Mouse (Mus musculus): ENCODE data around the gene Plxnb1. TPM values are rescaled to one million over a fixed set of nuclear protein-coding genes. Genes with fewer than 3 reads are reported as not detected.
A peak's percentile ranks its signal among the peaks of the same experiment; 100 is the strongest.

Plxnb1 gene
- polyA plus RNA-seq, 1 experiment from 2014 or later: 6.3 TPM

- Histone ChIP-seq H3K27ac (ENCODE audit: low read length) (no peak overlapping the region), H3K4me3 (ENCODE audit: low read depth, low read length) (no peak overlapping the region), H3K27me3 (ENCODE audit: control insufficient read depth, insufficient read depth, low read depth, low read length) (no peaks in the 10 kb centered on the region), H3K4me1 (ENCODE audit: control insufficient read depth, low read depth, low read length) (peaks cover 14% of the 10 kb centered on the region), H3K4me2 (ENCODE audit: low read depth, low read length) (no peak overlapping the region), H3K36me3 (ENCODE audit: control insufficient read depth, insufficient read depth) (no peaks in the 10 kb centered on the region), H3K9me3 (replicated peaks; ENCODE audit: control insufficient read depth, low read length) (no peaks in the 10 kb centered on the region), H3K9ac (ENCODE audit: low read depth, low read length) (no peak overlapping the region)
- ATAC-seq (ENCODE audit: low read depth): no peak
- 69% methylated on average over 3 of the region's 3 CpGs for WGBS (ENCODE audit: insufficient replicate concordance)
These were observed 41.8 kb upstream of the Plxnb1 start for GRCm38 (mm10) chr9:109053366-109053765.

GRCm38 (mm10) chr9:109053851-109054250, 41.3 kb upstream of the Plxnb1 start:
- Histone ChIP-seq H3K4me2 (ENCODE audit: low read depth, low read length) (no peak overlapping the region), H3K4me3 (ENCODE audit: low read depth, low read length) (no peak overlapping the region), H3K27ac (ENCODE audit: low read length) (no peak overlapping the region), H3K27me3 (ENCODE audit: control insufficient read depth, insufficient read depth, low read depth, low read length) (no peaks in the 10 kb centered on the region), H3K9ac (ENCODE audit: low read depth, low read length) (no peak overlapping the region), H3K4me1 (ENCODE audit: control insufficient read depth, low read depth, low read length) (peaks cover 18% of the 10 kb centered on the region), H3K9me3 (replicated peaks; ENCODE audit: control insufficient read depth, low read length) (no peaks in the 10 kb centered on the region), H3K36me3 (ENCODE audit: control insufficient read depth, insufficient read depth) (no peaks in the 10 kb centered on the region)
- 54% methylated on average over 6 of the region's 6 CpGs for WGBS (ENCODE audit: insufficient replicate concordance)
- ATAC-seq (ENCODE audit: low read depth): no peak

GRCm38 (mm10) chr9:109054712-109055111, 40.5 kb upstream of the Plxnb1 start:
- peaks cover 24% of the 10 kb centered on the region for H3K4me1 ChIP-seq (ENCODE audit: control insufficient read depth, low read depth, low read length)
- peak; percentile 41 for ATAC-seq (ENCODE audit: low read depth)
- peak overlapping the region; percentile 46 for H3K4me3 ChIP-seq (ENCODE audit: low read depth, low read length)
- WGBS (ENCODE audit: insufficient replicate concordance): 3% methylated on average over 7 of the region's 7 CpGs
- peak overlapping the region; percentile 39; the same call in 1 of the 2 replicates for H3K27ac ChIP-seq (ENCODE audit: low read length)
- peak overlapping the region; percentile 29 for H3K9ac ChIP-seq (ENCODE audit: low read depth, low read length)
- H3K9me3 ChIP-seq (replicated peaks; ENCODE audit: control insufficient read depth, low read length): no peaks in the 10 kb centered on the region
- H3K27me3 ChIP-seq (ENCODE audit: control insufficient read depth, insufficient read depth, low read depth, low read length): no peaks in the 10 kb centered on the region
- peak overlapping the region; percentile 56 for H3K4me2 ChIP-seq (ENCODE audit: low read depth, low read length)
- H3K36me3 ChIP-seq (ENCODE audit: control insufficient read depth, insufficient read depth): no peaks in the 10 kb centered on the region

DNA sequence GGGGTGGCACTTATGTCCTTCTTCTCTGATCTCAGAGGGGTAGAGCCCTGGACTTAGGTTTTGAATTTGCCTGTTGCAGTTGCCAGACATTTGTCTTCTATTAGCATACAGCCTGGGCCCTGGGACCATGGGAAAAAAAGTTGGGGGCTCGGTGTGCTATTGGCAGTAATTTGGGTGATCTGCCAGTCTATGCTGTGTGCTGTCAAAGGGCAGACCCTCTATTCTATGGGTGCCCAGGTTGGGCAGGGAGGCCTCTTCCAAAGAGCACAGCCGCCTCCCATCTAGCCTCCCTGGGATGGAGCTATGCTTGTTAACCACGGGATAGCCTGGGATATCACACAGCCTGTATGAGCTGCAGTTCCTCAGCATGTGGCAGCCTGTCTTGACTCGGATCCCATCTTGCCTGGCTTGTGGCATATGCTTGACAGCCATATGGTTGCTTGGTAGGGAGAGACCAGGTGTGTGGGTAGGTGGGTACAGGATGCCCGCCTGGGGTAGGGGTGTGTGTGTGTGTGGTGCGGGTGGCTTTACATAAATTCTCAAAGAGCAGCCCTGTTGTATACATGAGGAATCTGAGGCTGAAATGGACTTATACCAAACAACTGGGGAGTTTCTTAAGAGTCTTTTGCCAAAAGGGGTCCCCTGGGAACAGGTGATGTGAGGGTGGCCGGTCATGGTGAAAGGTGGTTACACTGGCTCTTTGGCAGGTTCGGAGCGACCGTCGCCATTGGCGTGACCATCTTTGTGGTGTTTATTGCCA, 39.7 kb upstream of the Plxnb1 start:
- 79% methylated on average over 12 of the region's 12 CpGs for WGBS (ENCODE audit: insufficient replicate concordance)
- Histone ChIP-seq H3K9me3 (replicated peaks; ENCODE audit: control insufficient read depth, low read length) (no peaks in the 10 kb centered on the region), H3K27me3 (ENCODE audit: control insufficient read depth, insufficient read depth, low read depth, low read length) (no peaks in the 10 kb centered on the region), H3K36me3 (ENCODE audit: control insufficient read depth, insufficient read depth) (no peaks in the 10 kb centered on the region), H3K4me1 (ENCODE audit: control insufficient read depth, low read depth, low read length) (peaks cover 27% of the 10 kb centered on the region), H3K4me3 (ENCODE audit: low read depth, low read length) (peak overlapping the region; percentile 46), H3K4me2 (ENCODE audit: low read depth, low read length) (peak overlapping the region; percentile 56), H3K27ac (ENCODE audit: low read length) (0 out of 2 replicates have a peak overlapping the region, but pooled peaks have one; percentile 41), H3K9ac (ENCODE audit: low read depth, low read length) (peak overlapping the region; percentile 29)
- ATAC-seq (ENCODE audit: low read depth): no peak

- H3K27me3 ChIP-seq (ENCODE audit: control insufficient read depth, insufficient read depth, low read depth, low read length): no peaks in the 10 kb centered on the region
- no peaks in the 10 kb centered on the region for H3K36me3 ChIP-seq (ENCODE audit: control insufficient read depth, insufficient read depth)
- no peak overlapping the region for H3K27ac ChIP-seq (ENCODE audit: low read length)
- no peak overlapping the region for H3K9ac ChIP-seq (ENCODE audit: low read depth, low read length)
- H3K9me3 ChIP-seq (replicated peaks; ENCODE audit: control insufficient read depth, low read length): no peaks in the 10 kb centered on the region
- no peak overlapping the region for H3K4me3 ChIP-seq (ENCODE audit: low read depth, low read length)
- no peak overlapping the region for H3K4me2 ChIP-seq (ENCODE audit: low read depth, low read length)
- H3K4me1 ChIP-seq (ENCODE audit: control insufficient read depth, low read depth, low read length): peaks cover 27% of the 10 kb centered on the region
- WGBS (ENCODE audit: insufficient replicate concordance): 81% methylated on average over 17 of the region's 17 CpGs
- no peak for ATAC-seq (ENCODE audit: low read depth)
These were observed 39.0 kb upstream of the Plxnb1 start for GRCm38 (mm10) chr9:109056081-109056690.

GRCm38 (mm10) chr9:109056916-109057315, 38.3 kb upstream of the Plxnb1 start:
- H3K9me3 ChIP-seq (replicated peaks; ENCODE audit: control insufficient read depth, low read length): no peaks in the 10 kb centered on the region
- no peak overlapping the region for H3K4me2 ChIP-seq (ENCODE audit: low read depth, low read length)
- no peaks in the 10 kb centered on the region for H3K27me3 ChIP-seq (ENCODE audit: control insufficient read depth, insufficient read depth, low read depth, low read length)
- no peak for ATAC-seq (ENCODE audit: low read depth)
- no peaks in the 10 kb centered on the region for H3K36me3 ChIP-seq (ENCODE audit: control insufficient read depth, insufficient read depth)
- WGBS (ENCODE audit: insufficient replicate concordance): 68% methylated on average over 4 of the region's 4 CpGs
- peaks cover 27% of the 10 kb centered on the region for H3K4me1 ChIP-seq (ENCODE audit: control insufficient read depth, low read depth, low read length)
- H3K27ac ChIP-seq (ENCODE audit: low read length): no peak overlapping the region
- H3K4me3 ChIP-seq (ENCODE audit: low read depth, low read length): no peak overlapping the region
- H3K9ac ChIP-seq (ENCODE audit: low read depth, low read length): no peak overlapping the region

GRCm38 (mm10) chr9:109057543-109057942, 37.6 kb upstream of the Plxnb1 start:
- Histone ChIP-seq H3K4me2 (ENCODE audit: low read depth, low read length) (no peak overlapping the region), H3K27ac (ENCODE audit: low read length) (no peak overlapping the region), H3K27me3 (ENCODE audit: control insufficient read depth, insufficient read depth, low read depth, low read length) (no peaks in the 10 kb centered on the region), H3K4me3 (ENCODE audit: low read depth, low read length) (no peak overlapping the region), H3K36me3 (ENCODE audit: control insufficient read depth, insufficient read depth) (no peaks in the 10 kb centered on the region), H3K9me3 (replicated peaks; ENCODE audit: control insufficient read depth, low read length) (no peaks in the 10 kb centered on the region), H3K9ac (ENCODE audit: low read depth, low read length) (no peak overlapping the region), H3K4me1 (ENCODE audit: control insufficient read depth, low read depth, low read length) (peaks cover 27% of the 10 kb centered on the region)
- 83% methylated on average over 5 of the region's 5 CpGs for WGBS (ENCODE audit: insufficient replicate concordance)
- ATAC-seq (ENCODE audit: low read depth): no peak

GRCm38 (mm10) chr9:109058006-109058765, 37.0 kb upstream of the Plxnb1 start:
- no peak overlapping the region for H3K9ac ChIP-seq (ENCODE audit: low read depth, low read length)
- WGBS (ENCODE audit: insufficient replicate concordance): 83% methylated on average over 19 of the region's 19 CpGs
- no peaks in the 10 kb centered on the region for H3K36me3 ChIP-seq (ENCODE audit: control insufficient read depth, insufficient read depth)
- no peak overlapping the region for H3K27ac ChIP-seq (ENCODE audit: low read length)
- peak overlapping the region; percentile 54 for H3K4me3 ChIP-seq (ENCODE audit: low read depth, low read length)
- peaks cover 27% of the 10 kb centered on the region for H3K4me1 ChIP-seq (ENCODE audit: control insufficient read depth, low read depth, low read length)
- ATAC-seq (ENCODE audit: low read depth): no peak
- no peaks in the 10 kb centered on the region for H3K9me3 ChIP-seq (replicated peaks; ENCODE audit: control insufficient read depth, low read length)
- H3K4me2 ChIP-seq (ENCODE audit: low read depth, low read length): peak overlapping the region; percentile 72; the same call in 1 of the 2 replicates
- no peaks in the 10 kb centered on the region for H3K27me3 ChIP-seq (ENCODE audit: control insufficient read depth, insufficient read depth, low read depth, low read length)

All from liver, embryonic 16.5 days (tissue).